Mouse (Mus musculus) cortical plate, adult 2 months (tissue): ENCODE results near the gene Nat8f1.

ENCODE experiments used
- CTCF ChIP-seq: fragments of 200-500 bp; IDR thresholded peaks from 2 replicates; pipeline ENCODE4 v1.5.1; 2011; ENCODE audit warnings: mild to moderate bottlenecking, control low read depth, low read length; ENCODE audit not compliant: insufficient read depth; ENCODE audit errors: extremely low read depth
- POLR2A ChIP-seq: fragments of 200-500 bp; IDR thresholded peaks from 2 replicates; pipeline ENCODE4 v1.6.1; 2011; ENCODE audit warnings: mild to moderate bottlenecking, low read length, control low read depth; ENCODE audit not compliant: insufficient read depth; ENCODE audit errors: extremely low read depth

GRCm38 (mm10) chr6:85923643-85924042 is 8.2 kb upstream of the Nat8f1 start:
- TF ChIP-seq CTCF (no peak), POLR2A (no peak)
